Mouse (Mus musculus) liver, postnatal 0 days (tissue): Measurements from ENCODE around the gene Tepsin.

ENCODE experiments used
- CTCF ChIP-seq: sonication (generic); IDR thresholded peaks from 2 replicates; pipeline ENCODE4 v1.5.1; 2016; ENCODE audit warnings: antibody characterized with exemption, low read depth
- EP300 ChIP-seq: IDR thresholded peaks from 2 replicates; pipeline ENCODE4 v1.6.1; 2016; ENCODE audit warnings: antibody characterized with exemption, low read depth, mild to moderate bottlenecking

- TF ChIP-seq CTCF (no peak), EP300 (no peak)
Measured at GRCm38 (mm10) chr11:120090661-120091060, 7.9 kb downstream of the Tepsin start.
